Mouse (Mus musculus) liver, embryonic 11.5 days (tissue): ENCODE measurements around the gene Taf8. TPM values are rescaled to one million over a fixed set of nuclear protein-coding genes. Genes with fewer than 3 reads are reported as not detected.

ENCODE experiments used
- ATAC-seq: fragments of 200-750 bp; cut with Nextera tagmentation; replicated peaks from 2 replicates; pipeline ENCODE4 v1.8.0; 2017; ENCODE audit warnings: moderate number of reproducible peaks, mild to moderate bottlenecking, moderate TSS enrichment, moderate library complexity; ENCODE audit not compliant: low FRiP score
- DNase-seq: peaks from one replicate; pipeline ENCODE4 v3.0.0-alpha.2; 2017; ENCODE audit warnings: low spot score
- H3K27ac ChIP-seq: fragments of 300-500 bp; sonication (generic); 2 replicates; pipeline ENCODE4 v1.5.1; 2014; ENCODE audit warnings: mild to moderate bottlenecking, low read depth, low read length, control low read depth
- H3K27me3 ChIP-seq: fragments of 300-500 bp; sonication (generic); replicated peaks from 2 replicates; pipeline ENCODE4 v1.6.1; 2014; ENCODE audit warnings: low read length, mixed read lengths; ENCODE audit not compliant: control insufficient read depth, insufficient read depth
- H3K36me3 ChIP-seq: fragments of 300-500 bp; sonication (generic); 2 replicates; pipeline ENCODE4 v1.6.1; 2014; ENCODE audit warnings: mild to moderate bottlenecking, low read length, moderate library complexity, mixed read lengths; ENCODE audit not compliant: control insufficient read depth, insufficient read depth
- H3K4me1 ChIP-seq: fragments of 300-500 bp; sonication (generic); replicated peaks from 2 replicates; pipeline ENCODE4 v1.6.1; 2014; ENCODE audit warnings: low read length, mixed read lengths; ENCODE audit not compliant: control insufficient read depth, insufficient read depth
- H3K4me2 ChIP-seq: fragments of 300-500 bp; sonication (generic); 2 replicates; pipeline ENCODE4 v1.6.1; 2014; ENCODE audit warnings: mild to moderate bottlenecking, control low read depth, moderate library complexity
- H3K4me3 ChIP-seq: fragments of 300-500 bp; sonication (generic); 2 replicates; pipeline ENCODE4 v1.5.1; 2014; ENCODE audit warnings: low read depth, low read length, control low read depth
- H3K9ac ChIP-seq: fragments of 300-500 bp; sonication (generic); 2 replicates; pipeline ENCODE4 v1.6.1; 2014; ENCODE audit warnings: low read depth, low read length, control low read depth
- H3K9me3 ChIP-seq: fragments of 300-500 bp; sonication (generic); 2 replicates; pipeline ENCODE4 v1.6.1; 2016; ENCODE audit warnings: low read length, inconsistent platforms, mixed read lengths; ENCODE audit not compliant: control insufficient read depth
- WGBS: fragments of 180-500 bp; shearing (Covaris S2); extraction: QIAGEN DNeasy Blood & Tissue Kit; methylation state at CpG from one replicate; pipeline ENCODE4 v1.1.7; 2014; 5-methylcytosine and 5-hydroxymethylcytosine counted together
- polyA plus RNA-seq: library from polyadenylated mRNA; unstranded; fragments of >200 nt; fragmentation: Nextera tagmentation; extraction: Ambion mirVana; gene quantifications from 2 replicates; pipeline ENCODE4 v1.2.1, GENCODE M21; 2014

Gene Taf8
- polyA plus RNA-seq, result 20.7 and 21.3 TPM in 2 replicates

GRCm38 (mm10) chr17:47501946-47502706, at the start of gene Taf8:
Taf8 (minus strand) TSS chr17:47502292.
- peak within 1 kb of the TSS; percentile 89 for H3K9ac ChIP-seq
- peak within 1 kb of the TSS; percentile 96 for H3K4me2 ChIP-seq
- peaks cover 15% of the 10 kb centered on the region for H3K36me3 ChIP-seq
- H3K9me3 ChIP-seq, result no peaks in the 10 kb centered on the region
- no peaks in the 10 kb centered on the region for H3K27me3 ChIP-seq
- WGBS, result 3% methylated on average over 40 of the region's 40 CpGs
- H3K4me3 ChIP-seq, result peak within 1 kb of the TSS; percentile 75
- peaks cover 35% of the 10 kb centered on the region for H3K4me1 ChIP-seq
- peak; percentile 98 for DNase-seq
- H3K27ac ChIP-seq, result peak within 1 kb of the TSS; percentile 67
- ATAC-seq, result peak; percentile 90

- H3K9me3 ChIP-seq, result no peaks in the 10 kb centered on the region
- no peaks in the 10 kb centered on the region; the same call in none of the 2 replicates for H3K4me1 ChIP-seq
- no peak overlapping the region for H3K4me2 ChIP-seq
- no peak overlapping the region for H3K27ac ChIP-seq
- H3K9ac ChIP-seq, result no peak overlapping the region
- no peaks in the 10 kb centered on the region for H3K36me3 ChIP-seq
- WGBS, result 83% methylated on average over 7 of the region's 7 CpGs
- no peak for ATAC-seq
- DNase-seq, result no peak
- no peak overlapping the region for H3K4me3 ChIP-seq
- no peaks in the 10 kb centered on the region for H3K27me3 ChIP-seq
Observed at GRCm38 (mm10) chr17:47551049-47551448, 49.0 kb upstream of the Taf8 start.

DNA sequence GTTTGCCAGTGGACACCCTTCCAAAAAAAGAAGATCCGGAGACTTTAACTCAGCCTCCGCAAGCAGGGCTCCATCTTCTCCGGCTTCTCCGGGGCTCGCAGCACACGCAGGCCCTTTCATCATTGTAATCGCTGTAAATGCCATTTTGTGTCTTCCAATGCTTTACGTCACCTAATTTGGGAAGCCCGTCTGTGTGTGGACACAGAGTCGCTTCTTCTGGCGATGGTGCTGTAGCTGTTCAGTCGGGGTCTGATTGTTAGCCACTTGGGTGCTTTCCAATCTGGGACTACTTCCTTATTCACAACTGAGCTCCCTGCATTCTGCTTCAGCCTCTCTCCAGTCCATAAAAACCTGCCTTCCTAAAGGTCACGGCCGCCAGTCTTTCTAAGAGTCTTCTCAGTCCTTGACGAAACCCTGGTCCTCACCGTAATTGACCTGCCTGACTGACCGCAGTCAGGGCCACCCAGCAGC, 43.8 kb upstream of the Taf8 start:
- no peak overlapping the region for H3K4me3 ChIP-seq
- H3K27me3 ChIP-seq, result no peaks in the 10 kb centered on the region
- peaks cover 7% of the 10 kb centered on the region for H3K4me1 ChIP-seq
- no peak for DNase-seq
- H3K9ac ChIP-seq, result no peak overlapping the region
- no peaks in the 10 kb centered on the region for H3K36me3 ChIP-seq
- no peaks in the 10 kb centered on the region for H3K9me3 ChIP-seq
- H3K27ac ChIP-seq, result no peak overlapping the region
- no peak overlapping the region for H3K4me2 ChIP-seq
- WGBS, result 83% methylated on average over 17 of the region's 17 CpGs
- no peak for ATAC-seq

GRCm38 (mm10) chr17:47545154-47545553, 43.1 kb upstream of the Taf8 start:
- WGBS, result 90% methylated on average over 12 of the region's 12 CpGs
- DNase-seq, result no peak
- Histone ChIP-seq H3K4me3 (no peak overlapping the region), H3K27me3 (no peaks in the 10 kb centered on the region), H3K27ac (no peak overlapping the region), H3K4me1 (peaks cover 7% of the 10 kb centered on the region), H3K9me3 (no peaks in the 10 kb centered on the region), H3K9ac (no peak overlapping the region), H3K36me3 (no peaks in the 10 kb centered on the region), H3K4me2 (no peak overlapping the region)
- ATAC-seq, result no peak

DNA sequence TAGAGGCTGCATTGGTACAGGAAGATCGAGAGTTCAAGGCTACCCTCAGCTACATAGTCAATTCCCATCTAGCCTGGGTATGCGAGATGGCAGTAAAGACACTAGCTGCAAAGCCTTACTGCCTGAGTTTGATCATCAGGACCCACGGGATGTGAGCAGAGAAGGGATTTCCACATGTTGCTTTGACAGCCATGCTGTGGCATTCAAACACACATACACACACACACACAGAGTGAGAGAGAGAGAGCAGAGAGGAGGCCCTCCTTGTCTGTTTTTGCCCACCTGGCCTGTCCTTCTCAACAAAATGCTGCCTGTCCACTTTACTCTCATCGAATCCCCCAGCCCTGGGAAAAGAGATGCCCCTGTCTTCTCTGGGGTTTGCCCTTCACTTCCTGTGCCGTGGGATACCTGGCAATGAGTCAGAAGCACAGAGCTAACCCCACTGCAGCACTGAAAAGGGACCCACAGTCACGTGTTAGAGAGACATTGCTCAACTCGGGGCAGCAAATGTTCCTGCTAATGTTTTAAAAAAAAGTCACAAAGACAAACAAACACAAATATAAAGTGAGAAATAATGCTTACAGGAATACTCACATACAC, 41.1 kb upstream of the Taf8 start:
- Histone ChIP-seq H3K4me1 (peaks cover 7% of the 10 kb centered on the region), H3K4me2 (no peak overlapping the region), H3K9ac (no peak overlapping the region), H3K36me3 (no peaks in the 10 kb centered on the region), H3K9me3 (no peaks in the 10 kb centered on the region), H3K27ac (no peak overlapping the region), H3K4me3 (no peak overlapping the region), H3K27me3 (no peaks in the 10 kb centered on the region)
- no peak for DNase-seq
- ATAC-seq, result no peak
- 68% methylated on average over 7 of the region's 7 CpGs for WGBS

DNA sequence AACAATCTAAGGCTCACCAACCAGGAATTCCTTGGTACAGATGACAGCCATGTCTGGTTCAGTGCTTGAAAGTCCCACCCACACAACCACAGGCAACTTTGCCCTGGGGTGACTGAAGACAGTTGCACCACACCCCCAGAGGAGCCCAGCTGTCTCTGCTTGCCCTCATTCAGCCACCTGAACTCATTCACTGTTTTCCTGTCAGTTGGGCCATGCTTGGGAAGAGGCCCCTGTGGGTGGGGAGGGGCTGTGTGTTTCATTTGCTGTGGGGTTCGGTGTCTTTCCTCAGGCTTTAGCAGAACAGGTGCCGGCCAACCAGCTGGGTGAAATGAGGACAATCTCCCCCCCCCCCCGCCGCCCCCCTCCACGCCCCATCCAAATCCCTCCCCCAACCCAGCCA, 40.0 kb upstream of the Taf8 start:
- 56% methylated on average over 3 of the region's 5 CpGs for WGBS
- Histone ChIP-seq H3K4me3 (no peak overlapping the region), H3K9ac (no peak overlapping the region), H3K27ac (no peak overlapping the region), H3K36me3 (no peaks in the 10 kb centered on the region), H3K9me3 (no peaks in the 10 kb centered on the region), H3K4me2 (no peak overlapping the region), H3K27me3 (no peaks in the 10 kb centered on the region), H3K4me1 (peaks cover 11% of the 10 kb centered on the region)
- ATAC-seq (no peak; the same call in 1 of the 2 replicates), DNase-seq (no peak)

DNA sequence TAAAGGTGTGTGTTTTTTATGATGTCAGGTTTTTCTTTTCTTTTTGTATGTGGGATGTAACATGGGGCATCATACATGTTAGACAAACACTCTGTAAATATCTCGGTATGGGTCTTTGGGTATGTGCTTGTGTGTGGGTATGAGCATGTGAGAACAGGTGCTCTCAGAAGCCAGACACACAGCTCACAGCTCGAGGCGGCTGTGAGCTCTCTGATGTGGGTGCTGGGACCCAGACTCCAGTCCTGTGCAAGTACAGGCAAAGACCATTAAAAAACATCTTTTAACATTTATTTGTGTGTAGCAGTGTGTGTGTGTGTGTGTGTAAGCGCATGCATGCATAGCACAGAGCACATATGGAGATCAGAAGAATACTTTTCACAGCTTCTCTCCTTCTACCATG, 37.0 kb upstream of the Taf8 start:
- no peaks in the 10 kb centered on the region for H3K9me3 ChIP-seq
- no peaks in the 10 kb centered on the region for H3K36me3 ChIP-seq
- no peak for DNase-seq
- H3K4me2 ChIP-seq, result no peak overlapping the region
- H3K4me3 ChIP-seq, result no peak overlapping the region
- H3K27me3 ChIP-seq, result no peaks in the 10 kb centered on the region
- no peak overlapping the region for H3K9ac ChIP-seq
- peaks cover 21% of the 10 kb centered on the region for H3K4me1 ChIP-seq
- WGBS, result 90% methylated on average over 4 of the region's 4 CpGs
- ATAC-seq, result no peak
- H3K27ac ChIP-seq, result no peak overlapping the region

- Histone ChIP-seq H3K27ac (no peak overlapping the region), H3K4me1 (peaks cover 21% of the 10 kb centered on the region)
- ATAC-seq, result no peak
Observed at GRCm38 (mm10) chr17:47538049-47538448, 36.0 kb upstream of the Taf8 start.

More at GRCm38 (mm10) chr17:47538049-47538448, 36.0 kb upstream of the Taf8 start:
- no peak overlapping the region for H3K4me2 ChIP-seq
- no peaks in the 10 kb centered on the region for H3K9me3 ChIP-seq
- no peaks in the 10 kb centered on the region for H3K36me3 ChIP-seq
- H3K4me3 ChIP-seq, result no peak overlapping the region
- DNase-seq, result no peak
- H3K27me3 ChIP-seq, result no peaks in the 10 kb centered on the region
- H3K9ac ChIP-seq, result no peak overlapping the region
- WGBS, result 85% methylated on average over 3 of the region's 3 CpGs
